Mouse (Mus musculus): ENCODE results near the gene Bpifb6. TPM values are rescaled to one million over a fixed set of nuclear protein-coding genes. Genes with fewer than 3 reads are reported as not detected.
A peak's percentile ranks its signal among the peaks of the same experiment; 100 is the strongest.

The Bpifb6 gene
- not detected in 2 replicates for total RNA-seq (2014; rRNA removed)
- polyA plus RNA-seq (2012; rRNA removed): not detected in 2 replicates

DNA sequence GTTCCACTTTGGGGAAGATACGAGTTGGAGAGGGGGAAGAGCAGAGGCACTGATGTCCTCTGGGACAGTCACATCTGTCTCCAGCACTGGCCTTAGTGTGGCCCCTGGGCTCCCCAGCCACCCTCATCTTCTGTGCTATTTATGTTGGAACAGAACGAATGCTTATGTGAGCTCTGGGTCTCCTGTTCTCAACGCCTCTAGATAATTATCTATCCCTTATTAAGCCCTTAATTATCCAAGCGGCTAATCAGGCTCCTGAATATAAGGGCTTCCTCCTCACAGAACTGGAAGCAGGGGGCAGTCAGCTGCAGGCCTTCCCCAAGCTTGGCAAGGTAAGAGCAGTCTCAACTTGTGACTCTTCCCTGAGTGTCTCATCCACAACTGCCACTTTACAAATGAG is at the start of gene Bpifb6:
Bpifb6 (plus strand) TSS at position 301 of the 400 bp plus-strand sequence.
- no peak within 1 kb of the TSS for H3K4me3 ChIP-seq (ENCODE audit: insufficient read depth, low read depth, low read length)
- H3K27ac ChIP-seq (replicated peaks; ENCODE audit: insufficient read depth, low read depth, low read length): no peak within 1 kb of the TSS
- H3K4me1 ChIP-seq (ENCODE audit: control insufficient read depth, insufficient read depth, low read length): no peaks in the 10 kb centered on the region
- TF ChIP-seq POLR2A (IDR thresholded peaks at IDR 0.05; ENCODE audit: extremely low read depth, insufficient read depth, low read length) (no peak), CTCF (IDR thresholded peaks at IDR 0.05; ENCODE audit: low read depth, low read length) (no peak)
- H3K36me3 ChIP-seq (ENCODE audit: control insufficient read depth, insufficient read depth, low read length): no peaks in the 10 kb centered on the region
- DNase-seq (ENCODE audit: extremely low read depth, low read depth, low spot score): no peak
- H3K79me2 ChIP-seq (ENCODE audit: control insufficient read depth, insufficient read depth, low read length): no peaks in the 10 kb centered on the region
- H3K27me3 ChIP-seq (ENCODE audit: control insufficient read depth, insufficient read depth, low read length): no peaks in the 10 kb centered on the region
- 69% methylated on average over 4 of the region's 4 CpGs for WGBS
- no peak within 1 kb of the TSS for H3K9ac ChIP-seq (ENCODE audit: low read depth, low read length)

DNA sequence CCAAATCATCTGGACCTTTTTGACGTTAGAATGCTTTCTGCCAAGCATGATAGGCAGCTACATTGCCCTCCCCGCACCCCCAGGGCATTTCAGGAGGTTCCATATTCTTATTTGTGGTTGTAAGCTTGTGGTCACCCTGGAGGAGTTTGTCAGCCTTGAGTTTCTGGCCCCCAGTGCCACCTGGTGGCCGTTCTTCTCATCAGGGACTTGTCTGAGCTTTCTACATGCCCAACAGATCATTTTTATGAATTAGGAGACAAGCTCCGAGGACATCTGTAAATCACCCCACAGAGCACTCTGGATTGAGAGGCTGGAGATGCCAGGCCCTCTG is 49.2 kb upstream of the Bpifb6 start:
- TF ChIP-seq CTCF (IDR thresholded peaks at IDR 0.05; ENCODE audit: low read depth, low read length) (peak; percentile 58), POLR2A (IDR thresholded peaks at IDR 0.05; ENCODE audit: extremely low read depth, insufficient read depth, low read length) (no peak)
- Histone ChIP-seq H3K4me3 (ENCODE audit: insufficient read depth, low read depth, low read length) (no peak overlapping the region), H3K9ac (ENCODE audit: low read depth, low read length) (no peak overlapping the region), H3K27ac (replicated peaks; ENCODE audit: insufficient read depth, low read depth, low read length) (no peak overlapping the region), H3K36me3 (ENCODE audit: control insufficient read depth, insufficient read depth, low read length) (no peaks in the 10 kb centered on the region), H3K79me2 (ENCODE audit: control insufficient read depth, insufficient read depth, low read length) (no peaks in the 10 kb centered on the region), H3K4me1 (ENCODE audit: control insufficient read depth, insufficient read depth, low read length) (no peaks in the 10 kb centered on the region), H3K27me3 (ENCODE audit: control insufficient read depth, insufficient read depth, low read length) (no peaks in the 10 kb centered on the region)
- WGBS: 41% methylated on average over 4 of the region's 4 CpGs
- peak; percentile 3 for DNase-seq (ENCODE audit: extremely low read depth, low read depth, low spot score)

DNA sequence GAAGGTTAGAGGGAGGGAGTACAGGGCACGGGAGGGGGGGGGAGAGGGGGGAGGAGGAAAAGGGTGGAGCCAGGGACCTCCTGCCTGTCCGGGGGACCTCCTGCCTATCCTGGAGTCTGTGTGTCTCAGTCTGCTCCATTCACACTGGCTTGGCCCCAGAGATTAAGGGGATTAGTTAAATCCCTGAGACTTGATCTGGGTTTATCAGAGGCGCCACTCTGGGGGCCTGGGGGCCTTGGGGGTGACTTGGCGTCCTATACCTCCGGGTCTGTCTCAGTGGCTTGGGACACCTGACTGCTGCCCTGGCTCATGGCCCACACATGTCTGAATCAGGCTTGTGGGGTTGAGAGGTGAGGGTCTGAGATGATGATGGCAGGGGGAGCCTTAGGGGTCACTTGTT is 46.6 kb upstream of the Bpifb6 start:
- H3K27ac ChIP-seq (replicated peaks; ENCODE audit: insufficient read depth, low read depth, low read length): no peak overlapping the region
- no peak overlapping the region for H3K9ac ChIP-seq (ENCODE audit: low read depth, low read length)
- no peaks in the 10 kb centered on the region for H3K79me2 ChIP-seq (ENCODE audit: control insufficient read depth, insufficient read depth, low read length)
- no peaks in the 10 kb centered on the region for H3K27me3 ChIP-seq (ENCODE audit: control insufficient read depth, insufficient read depth, low read length)
- H3K4me1 ChIP-seq (ENCODE audit: control insufficient read depth, insufficient read depth, low read length): no peaks in the 10 kb centered on the region
- WGBS: 19% methylated on average over 5 of the region's 5 CpGs
- DNase-seq (ENCODE audit: extremely low read depth, low read depth, low spot score): no peak
- H3K4me3 ChIP-seq (ENCODE audit: insufficient read depth, low read depth, low read length): no peak overlapping the region
- TF ChIP-seq POLR2A (IDR thresholded peaks at IDR 0.05; ENCODE audit: extremely low read depth, insufficient read depth, low read length): no peak
- no peak for TF ChIP-seq CTCF (IDR thresholded peaks at IDR 0.05; ENCODE audit: low read depth, low read length)
- no peaks in the 10 kb centered on the region for H3K36me3 ChIP-seq (ENCODE audit: control insufficient read depth, insufficient read depth, low read length)

DNA sequence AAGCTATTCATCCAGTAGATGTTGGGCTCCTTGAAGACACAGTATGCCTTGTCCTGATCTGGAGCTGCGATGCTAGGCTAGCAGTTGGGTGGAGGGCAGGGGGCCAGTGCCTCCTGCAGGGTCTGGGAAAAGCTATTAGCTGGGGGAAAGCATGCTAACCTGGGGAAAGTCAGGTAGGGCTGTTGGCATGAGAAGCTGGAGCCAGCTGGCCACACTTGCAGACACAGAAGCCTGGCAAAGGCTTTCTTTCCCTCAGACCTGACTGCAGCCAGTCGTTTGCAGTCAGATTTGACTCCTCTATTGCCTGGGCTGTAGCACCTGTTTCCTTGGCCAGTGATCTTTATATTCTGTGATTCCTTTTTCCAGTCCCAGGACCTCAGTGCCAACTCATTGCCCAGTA is 40.6 kb upstream of the Bpifb6 start:
- no peak overlapping the region for H3K27ac ChIP-seq (replicated peaks; ENCODE audit: insufficient read depth, low read depth, low read length)
- TF ChIP-seq POLR2A (IDR thresholded peaks at IDR 0.05; ENCODE audit: extremely low read depth, insufficient read depth, low read length) (no peak), CTCF (IDR thresholded peaks at IDR 0.05; ENCODE audit: low read depth, low read length) (no peak)
- no peaks in the 10 kb centered on the region for H3K27me3 ChIP-seq (ENCODE audit: control insufficient read depth, insufficient read depth, low read length)
- H3K4me3 ChIP-seq (ENCODE audit: insufficient read depth, low read depth, low read length): no peak overlapping the region
- no peaks in the 10 kb centered on the region for H3K4me1 ChIP-seq (ENCODE audit: control insufficient read depth, insufficient read depth, low read length)
- H3K36me3 ChIP-seq (ENCODE audit: control insufficient read depth, insufficient read depth, low read length): no peaks in the 10 kb centered on the region
- WGBS: 86% methylated on average over 2 of the region's 2 CpGs
- no peaks in the 10 kb centered on the region for H3K79me2 ChIP-seq (ENCODE audit: control insufficient read depth, insufficient read depth, low read length)
- DNase-seq (ENCODE audit: extremely low read depth, low read depth, low spot score): no peak
- H3K9ac ChIP-seq (ENCODE audit: low read depth, low read length): no peak overlapping the region

DNA sequence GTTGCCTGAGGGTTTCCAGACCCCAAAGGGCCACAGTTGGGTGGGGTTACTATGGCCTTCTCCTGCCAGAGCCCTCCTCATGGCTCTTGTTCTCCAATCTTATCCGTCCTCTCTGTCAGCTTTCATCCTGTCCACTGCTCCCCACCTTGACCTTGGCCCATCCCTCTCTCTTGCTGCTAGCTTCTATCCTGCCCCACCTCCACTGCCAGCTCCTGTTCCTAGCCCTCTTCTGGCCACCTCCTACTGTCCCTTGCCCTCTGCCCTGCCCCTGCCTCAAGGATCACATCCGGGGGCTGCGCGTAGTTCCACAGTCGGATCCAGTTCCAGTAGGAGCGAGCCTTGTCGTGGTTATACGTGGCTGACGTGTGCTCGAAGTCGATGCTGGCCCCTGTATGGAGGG is 39.9 kb upstream of the Bpifb6 start:
- no peak for DNase-seq (ENCODE audit: extremely low read depth, low read depth, low spot score)
- no peak overlapping the region for H3K9ac ChIP-seq (ENCODE audit: low read depth, low read length)
- no peaks in the 10 kb centered on the region for H3K4me1 ChIP-seq (ENCODE audit: control insufficient read depth, insufficient read depth, low read length)
- H3K27ac ChIP-seq (replicated peaks; ENCODE audit: insufficient read depth, low read depth, low read length): no peak overlapping the region
- no peaks in the 10 kb centered on the region for H3K27me3 ChIP-seq (ENCODE audit: control insufficient read depth, insufficient read depth, low read length)
- no peaks in the 10 kb centered on the region for H3K79me2 ChIP-seq (ENCODE audit: control insufficient read depth, insufficient read depth, low read length)
- H3K4me3 ChIP-seq (ENCODE audit: insufficient read depth, low read depth, low read length): no peak overlapping the region
- TF ChIP-seq CTCF (IDR thresholded peaks at IDR 0.05; ENCODE audit: low read depth, low read length) (no peak), POLR2A (IDR thresholded peaks at IDR 0.05; ENCODE audit: extremely low read depth, insufficient read depth, low read length) (no peak)
- no peaks in the 10 kb centered on the region for H3K36me3 ChIP-seq (ENCODE audit: control insufficient read depth, insufficient read depth, low read length)
- WGBS: 82% methylated on average over 11 of the region's 11 CpGs

DNA sequence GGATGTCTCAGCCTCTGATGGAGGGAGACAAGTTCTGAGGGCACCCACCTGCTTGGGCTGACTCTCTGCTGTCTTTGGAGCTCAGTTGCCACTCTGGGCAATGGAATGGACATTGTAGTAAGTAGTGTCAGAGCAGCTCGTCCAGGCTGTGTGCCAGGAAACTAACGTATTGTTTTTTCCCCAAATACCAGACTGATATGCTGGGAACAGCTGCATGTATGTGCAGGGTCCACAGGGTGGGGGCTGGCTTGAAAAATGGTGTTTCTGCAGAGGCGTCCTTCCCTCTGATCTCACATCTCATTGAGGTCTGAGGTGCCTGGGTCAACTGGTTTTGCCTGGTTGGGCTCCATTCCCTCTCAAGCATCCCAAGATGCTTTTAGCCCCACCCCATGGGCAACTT is 39.5 kb upstream of the Bpifb6 start:
- DNase-seq (ENCODE audit: extremely low read depth, low read depth, low spot score): no peak
- H3K27ac ChIP-seq (replicated peaks; ENCODE audit: insufficient read depth, low read depth, low read length): no peak overlapping the region
- H3K4me1 ChIP-seq (ENCODE audit: control insufficient read depth, insufficient read depth, low read length): no peaks in the 10 kb centered on the region
- no peak overlapping the region for H3K4me3 ChIP-seq (ENCODE audit: insufficient read depth, low read depth, low read length)
- no peaks in the 10 kb centered on the region for H3K79me2 ChIP-seq (ENCODE audit: control insufficient read depth, insufficient read depth, low read length)
- no peak overlapping the region for H3K9ac ChIP-seq (ENCODE audit: low read depth, low read length)
- no peaks in the 10 kb centered on the region for H3K36me3 ChIP-seq (ENCODE audit: control insufficient read depth, insufficient read depth, low read length)
- WGBS: 50% methylated on average over 3 of the region's 3 CpGs
- no peak for TF ChIP-seq CTCF (IDR thresholded peaks at IDR 0.05; ENCODE audit: low read depth, low read length)
- TF ChIP-seq POLR2A (IDR thresholded peaks at IDR 0.05; ENCODE audit: extremely low read depth, insufficient read depth, low read length): no peak
- no peaks in the 10 kb centered on the region for H3K27me3 ChIP-seq (ENCODE audit: control insufficient read depth, insufficient read depth, low read length)
